ENCODE assay signal across 28 mouse cellular contexts in the genomic region with DNA sequence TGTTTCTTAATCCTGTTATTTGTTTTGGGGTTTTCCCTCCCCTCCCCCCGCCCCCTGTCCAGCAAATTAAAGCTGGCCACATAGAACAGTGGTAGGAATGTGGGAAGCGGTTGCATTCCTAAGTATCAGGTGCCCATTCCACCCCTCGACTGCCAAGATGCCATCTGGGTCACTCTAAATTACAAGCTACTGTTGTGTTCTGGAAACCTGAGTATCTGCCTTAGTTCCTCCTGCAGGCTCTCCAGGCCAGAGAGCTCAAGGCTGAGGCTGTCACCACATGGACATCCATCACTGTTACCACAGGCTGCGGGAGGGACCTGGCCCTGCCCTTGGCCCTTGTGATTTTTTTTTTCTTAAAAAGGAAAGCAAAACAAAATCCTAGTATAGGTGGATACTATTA. TPM values are rescaled to one million over a fixed set of nuclear protein-coding genes. Genes with fewer than 3 reads are reported as not detected.
A peak's percentile ranks its signal among the peaks of the same experiment; 100 is the strongest.
DNase-seq lines count a peak whose midpoint lies in the region; ATAC-seq lines count a peak whose summit lies in the region.
"Had no signal": no experiment of that assay in that cellular context is flagged by ENCODE, and none has a peak within 500 bp of the region (broad histone marks: within the 10 kb centered on the region; RNA-seq: fewer than 3 reads in every experiment).

No protein-coding gene starts in this region.

- 24% methylated on average over 4 of the region's 4 CpGs for WGBS in kidney, embryonic 15.5 days

- no peaks in the 10 kb centered on the region; the same call in 1 of the 2 replicates for H3K27me3 ChIP-seq in kidney, embryonic 15.5 days
- H3K27me3 ChIP-seq: hindbrain, embryonic 15.5 days; intestine, embryonic 15.5 days; limb, embryonic 13.5 days; neural tube, embryonic 12.5 days had no signal

- H3K9me3 ChIP-seq in kidney, embryonic 15.5 days (replicated peaks), result no peaks in the 10 kb centered on the region
- H3K9me3 ChIP-seq: forebrain, embryonic 10.5 days; G1E; hindbrain, embryonic 15.5 days; intestine, embryonic 15.5 days; limb, embryonic 13.5 days; liver, embryonic 13.5 days; neural tube, embryonic 12.5 days had no signal

- H3K27ac ChIP-seq in kidney, embryonic 15.5 days, result no peak overlapping the region
- H3K27ac ChIP-seq: forebrain, embryonic 10.5 days; hindbrain, embryonic 15.5 days; intestine, embryonic 15.5 days; limb, embryonic 13.5 days; liver, embryonic 13.5 days; neural tube, embryonic 12.5 days had no signal

- H3K4me1 ChIP-seq in kidney, embryonic 15.5 days, result peaks cover 10% of the 10 kb centered on the region
- H3K4me1 ChIP-seq: hindbrain, embryonic 15.5 days; intestine, embryonic 15.5 days; limb, embryonic 13.5 days; liver, embryonic 13.5 days; neural tube, embryonic 12.5 days had no signal

- no peak overlapping the region for H3K9ac ChIP-seq in kidney, embryonic 15.5 days
- H3K9ac ChIP-seq: hindbrain, embryonic 15.5 days; intestine, embryonic 15.5 days; limb, embryonic 13.5 days; liver, embryonic 13.5 days; lung, embryonic 14.5 days; neural tube, embryonic 12.5 days had no signal

- H3K36me3 ChIP-seq in kidney, embryonic 15.5 days, result no peaks in the 10 kb centered on the region
- H3K36me3 ChIP-seq: forebrain, embryonic 10.5 days; G1E; hindbrain, embryonic 15.5 days; intestine, embryonic 15.5 days; limb, embryonic 13.5 days; liver, embryonic 13.5 days; neural tube, embryonic 12.5 days had no signal

- intact Hi-C loops in left cerebral cortex, postnatal 14 days (cut with DNase I), result no loop called here

- peak; percentile 80 to 90 for DNase-seq in adrenal gland, adult (ENCODE audit: inconsistent age in 2 of 2, low spot score in 1 of 2)
- DNase-seq in adrenal gland, postnatal 4 days (ENCODE audit: low spot score in 2 of 2), result no peak
- DNase-seq in kidney, adult 8-10 months, result no peak
- peak; percentile 82 for DNase-seq in adrenal gland, adult 8-10 months
- DNase-seq in forelimb bud, embryonic 11.5 days (ENCODE audit: low read depth, low spot score), result peak; percentile 27
- DNase-seq in left cerebral cortex, postnatal 14 days (ENCODE audit: low spot score in 2 of 2), result no peak
- no peak for DNase-seq in B cell, adult 2 months
- DNase-seq: cerebellum, adult 8-10 months; cerebellum, postnatal 36 days; embryo, embryonic 11 days; gastrocnemius, postnatal 25 days; kidney, postnatal 14 days; liver, embryonic 13.5 days; lung, embryonic 14.5 days; midbrain, embryonic 14.5 days; right cerebral cortex, postnatal 14 days; spleen, adult 18-20 months had no signal

- H3K4me3 ChIP-seq in kidney, embryonic 15.5 days (replicated peaks), result no peak overlapping the region
- H3K4me3 ChIP-seq: forebrain, embryonic 10.5 days; hindbrain, embryonic 15.5 days; intestine, embryonic 15.5 days; limb, embryonic 13.5 days; liver, embryonic 13.5 days; neural tube, embryonic 12.5 days had no signal

- H3K4me2 ChIP-seq in kidney, embryonic 15.5 days, result no peak overlapping the region
- H3K4me2 ChIP-seq: hindbrain, embryonic 15.5 days; intestine, embryonic 15.5 days; limb, embryonic 13.5 days; liver, embryonic 13.5 days; lung, embryonic 14.5 days; neural tube, embryonic 12.5 days had no signal

- ATAC-seq in kidney, embryonic 15.5 days (replicated peaks; ENCODE audit: low FRiP score), result peak; percentile 83
- ATAC-seq: activated CD4-positive, CD25-positive, alpha-beta regulatory T cell, adult 4 months; forebrain, embryonic 16.5 days; intestine, embryonic 15.5 days had no signal

RNA-seq across cellular contexts. Expression of gene Tgfa, which starts 25.9 kb away (rescaled TPM):
- total RNA-seq in adrenal gland, postnatal 4 days (2021), result 10 to 100 TPM; 10.2 to 10.4 TPM
- polyA plus RNA-seq in kidney, embryonic 15.5 days (2015; fragmentation: Nextera tagmentation; extraction: Ambion mirVana), result 7.2 and 8.7 TPM in 2 replicates
- 10 to 100 TPM; 15.0 to 25.1 (median 19.7) TPM for total RNA-seq in adrenal gland, adult 8-10 months (2022)
- 10 to 100 TPM; 16.3 to 18.5 TPM for total RNA-seq in left cerebral cortex, postnatal 14 days (2021)
- total RNA-seq: CH12.LX; megakaryocyte, adult 5-6 weeks had no signal
- polyA plus RNA-seq: activated CD4-positive, CD25-positive, alpha-beta regulatory T cell, adult 4 months had no signal

Comparison
In these comparisons a context has a peak if more than half of its experiments do, and no peak if none do; other contexts are left out.
1. DNase-seq: peak in adrenal gland, adult (2 of 2), adrenal gland, adult 8-10 months (single experiment) and forelimb bud, embryonic 11.5 days (single experiment); none in adrenal gland, postnatal 4 days (0 of 2), kidney, adult 8-10 months (0 of 2), left cerebral cortex, postnatal 14 days (0 of 2) and B cell, adult 2 months (0 of 2).